Mouse (Mus musculus) liver, embryonic 15.5 days (tissue): Measurements from ENCODE around the gene Gpr160. TPM values are rescaled to one million over a fixed set of nuclear protein-coding genes. Genes with fewer than 3 reads are reported as not detected.

Experiments
- ATAC-seq: fragments of 200-750 bp; cut with Nextera tagmentation; 2 replicates; pipeline ENCODE4 v1.8.0; 2017; ENCODE audit warnings: moderate number of reproducible peaks, mild to moderate bottlenecking, moderate library complexity; ENCODE audit not compliant: insufficient read depth
- H3K27ac ChIP-seq: fragments of 300-500 bp; sonication (generic); replicated peaks from 2 replicates; pipeline ENCODE4 v1.5.1; 2015; ENCODE audit warnings: mild to moderate bottlenecking, inconsistent platforms
- H3K27me3 ChIP-seq: fragments of 300-500 bp; sonication (generic); 2 replicates; pipeline ENCODE4 v1.6.1; 2015; ENCODE audit warnings: mild to moderate bottlenecking, inconsistent platforms
- H3K36me3 ChIP-seq: fragments of 300-500 bp; sonication (generic); replicated peaks from 2 replicates; pipeline ENCODE4 v1.6.1; 2015; ENCODE audit warnings: moderate library complexity, mild to moderate bottlenecking, inconsistent platforms
- H3K4me1 ChIP-seq: fragments of 300-500 bp; sonication (generic); replicated peaks from 2 replicates; pipeline ENCODE4 v1.6.1; 2015; ENCODE audit warnings: inconsistent platforms
- H3K4me2 ChIP-seq: fragments of 300-500 bp; sonication (generic); 2 replicates; pipeline ENCODE4 v1.6.1; 2015; ENCODE audit warnings: moderate library complexity, mild to moderate bottlenecking, inconsistent platforms
- H3K4me3 ChIP-seq: fragments of 300-500 bp; sonication (generic); replicated peaks from 2 replicates; pipeline ENCODE4 v1.5.1; 2015; ENCODE audit warnings: mild to moderate bottlenecking, inconsistent platforms
- H3K9ac ChIP-seq: fragments of 300-500 bp; sonication (generic); 2 replicates; pipeline ENCODE4 v1.6.1; 2015; ENCODE audit warnings: moderate library complexity, mild to moderate bottlenecking, inconsistent platforms
- H3K9me3 ChIP-seq: fragments of 300-500 bp; sonication (generic); replicated peaks from 2 replicates; pipeline ENCODE4 v1.6.1; 2016; ENCODE audit warnings: inconsistent platforms
- WGBS: fragments of 180-500 bp; shearing (Covaris S2); methylation state at CpG from one replicate; pipeline ENCODE4 v1.1.7; 2015; ENCODE audit warnings: mixed read lengths; ENCODE audit not compliant: insufficient replicate concordance; 5-methylcytosine and 5-hydroxymethylcytosine counted together
- polyA plus RNA-seq: library from polyadenylated mRNA; unstranded; fragments of >200 nt; fragmentation: Nextera tagmentation; extraction: Ambion mirVana; gene quantifications from 2 replicates; pipeline ENCODE4 v1.2.1, GENCODE M21; 2015

The Gpr160 gene
- polyA plus RNA-seq, 1 experiment from 2014 or later: 5.8 TPM

DNA sequence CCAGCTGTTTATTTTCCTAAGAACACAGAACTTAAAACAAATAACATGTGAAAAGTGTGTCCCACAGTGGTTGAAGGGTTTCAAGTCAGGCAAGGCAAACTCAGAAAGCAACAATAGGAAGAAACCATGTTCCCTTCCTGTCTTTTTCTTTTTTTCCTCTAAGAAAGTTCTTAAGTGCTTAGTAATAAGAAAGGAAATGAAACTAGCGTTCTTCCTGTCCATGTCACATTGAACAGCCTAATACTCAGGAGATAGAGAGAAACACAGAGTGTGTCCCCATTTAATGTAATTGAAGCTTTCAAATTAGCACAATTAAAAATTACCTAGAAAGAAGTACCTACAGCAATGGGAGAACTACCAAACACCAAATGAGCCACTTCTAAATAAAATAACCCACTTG, 48.9 kb downstream of the Gpr160 start:
- Histone ChIP-seq H3K4me2 (no peak overlapping the region), H3K4me1 (no peaks in the 10 kb centered on the region), H3K9ac (no peak overlapping the region), H3K4me3 (no peak overlapping the region), H3K9me3 (no peaks in the 10 kb centered on the region), H3K27ac (no peak overlapping the region), H3K27me3 (no peaks in the 10 kb centered on the region), H3K36me3 (peaks cover 51% of the 10 kb centered on the region)
- no peak for ATAC-seq
- WGBS: 58% methylated on average over 1 of the region's 1 CpGs

DNA sequence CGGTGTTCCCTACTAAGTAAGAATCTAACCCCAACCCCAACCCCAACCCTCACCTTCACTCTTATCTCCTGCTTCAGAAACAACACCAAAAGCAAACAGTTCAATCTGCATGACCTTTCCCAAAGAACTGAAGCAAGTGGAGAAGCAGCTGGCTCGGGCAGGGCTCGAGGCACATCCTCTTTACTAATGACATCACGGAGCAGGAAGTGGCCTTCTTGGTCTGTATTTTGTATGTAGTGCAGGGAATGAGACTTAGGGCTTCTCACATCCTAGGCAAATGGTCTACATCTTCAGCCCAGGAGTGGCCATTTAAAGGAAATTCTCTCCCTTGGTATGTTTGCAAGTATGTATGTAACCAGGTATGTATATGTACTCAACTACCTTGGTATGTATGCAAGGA, 61.4 kb downstream of the Gpr160 start:
- H3K36me3 ChIP-seq: peaks cover 52% of the 10 kb centered on the region

DNA sequence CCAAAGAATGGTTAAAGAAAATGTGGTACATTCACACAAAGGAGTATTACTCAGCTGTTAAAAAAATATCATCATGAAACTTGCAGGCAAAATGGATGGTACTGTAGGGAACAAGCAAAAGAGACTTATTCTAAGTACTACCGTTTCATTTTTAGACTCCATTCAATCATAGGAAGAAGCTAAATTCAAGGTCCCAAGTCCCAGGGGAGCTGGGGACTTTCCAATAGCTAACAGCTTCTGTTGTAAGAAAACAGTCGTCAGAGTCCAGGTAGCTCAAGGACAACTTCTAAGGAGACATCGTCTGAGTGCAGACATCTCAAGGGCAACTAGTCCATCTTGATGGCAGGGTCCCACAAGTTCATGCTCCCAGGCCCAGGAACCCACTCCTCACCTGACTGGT, 71.9 kb downstream of the Gpr160 start:
- Histone ChIP-seq H3K9ac (no peak overlapping the region), H3K9me3 (no peaks in the 10 kb centered on the region), H3K27ac (no peak overlapping the region), H3K36me3 (peaks cover 24% of the 10 kb centered on the region), H3K4me1 (no peaks in the 10 kb centered on the region), H3K4me3 (no peak overlapping the region), H3K27me3 (no peaks in the 10 kb centered on the region), H3K4me2 (no peak overlapping the region)
- ATAC-seq: no peak
- 84% methylated on average over 3 of the region's 3 CpGs for WGBS

More for the DNA sequence above, 61.4 kb downstream of the Gpr160 start:
- no peak overlapping the region for H3K9ac ChIP-seq
- H3K9me3 ChIP-seq: no peaks in the 10 kb centered on the region
- peaks cover 3% of the 10 kb centered on the region; the same call in 1 of the 2 replicates for H3K4me1 ChIP-seq
- H3K4me3 ChIP-seq: no peak overlapping the region
- no peak overlapping the region for H3K4me2 ChIP-seq
- no peaks in the 10 kb centered on the region for H3K27me3 ChIP-seq
- 55% methylated on average over 4 of the region's 4 CpGs for WGBS
- ATAC-seq: no peak
- no peak overlapping the region for H3K27ac ChIP-seq

DNA sequence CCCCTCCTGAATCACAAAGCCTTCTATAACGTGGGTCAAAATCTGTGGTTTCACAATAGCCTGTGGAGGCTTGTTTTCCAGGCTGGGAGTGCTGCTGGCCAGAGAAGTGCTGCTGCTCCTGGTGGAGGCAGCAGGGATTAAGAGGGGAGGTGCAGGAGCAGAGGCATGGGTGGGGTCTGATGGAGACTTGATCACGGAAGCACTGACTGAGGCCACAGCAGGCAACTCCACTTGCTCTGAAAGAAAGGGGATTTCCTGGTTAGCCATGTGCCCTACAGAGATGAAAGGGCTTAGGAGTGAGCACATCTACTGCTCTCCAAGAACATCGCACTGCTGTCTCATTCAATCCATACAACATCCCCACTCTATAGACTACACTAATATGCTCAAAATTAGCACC, 74.1 kb downstream of the Gpr160 start:
- Histone ChIP-seq H3K9me3 (no peaks in the 10 kb centered on the region), H3K4me2 (no peak overlapping the region), H3K36me3 (peaks cover 22% of the 10 kb centered on the region), H3K9ac (no peak overlapping the region), H3K27ac (no peak overlapping the region), H3K4me1 (no peaks in the 10 kb centered on the region), H3K4me3 (no peak overlapping the region), H3K27me3 (no peaks in the 10 kb centered on the region)
- ATAC-seq: no peak
- WGBS: 68% methylated on average over 3 of the region's 3 CpGs

DNA sequence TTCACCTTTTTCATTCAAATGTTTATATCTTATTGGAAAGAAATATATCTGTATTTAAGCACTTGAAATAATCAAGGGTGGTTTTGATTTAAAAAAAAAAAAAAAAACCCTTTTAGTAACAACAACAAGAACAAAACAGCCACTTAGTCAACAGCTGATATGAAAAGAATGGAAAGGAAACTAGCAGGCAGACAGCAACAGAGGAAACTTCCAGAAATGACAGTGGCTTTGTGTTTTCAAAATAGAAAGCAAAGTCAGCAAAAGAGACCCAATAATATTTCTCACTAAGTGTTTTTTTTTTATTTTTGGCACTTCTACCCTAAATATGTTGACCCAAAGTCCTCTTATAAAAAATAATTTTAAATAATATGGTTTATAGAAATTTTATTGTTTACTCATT, 78.6 kb downstream of the Gpr160 start:
- H3K36me3 ChIP-seq: peaks cover 29% of the 10 kb centered on the region
- no peak overlapping the region for H3K4me2 ChIP-seq
- no peaks in the 10 kb centered on the region for H3K9me3 ChIP-seq
- ATAC-seq: no peak
- H3K4me1 ChIP-seq: no peaks in the 10 kb centered on the region
- no peak overlapping the region for H3K27ac ChIP-seq
- no peak overlapping the region for H3K9ac ChIP-seq
- no peaks in the 10 kb centered on the region for H3K27me3 ChIP-seq
- no peak overlapping the region for H3K4me3 ChIP-seq

Other genes starting within 250 kb of the Gpr160 start
- gene Lrriq4, start 211.4 kb upstream of the Gpr160 start, polyA plus RNA-seq: not detected in 2 replicates
- gene Lrrc34, start 208.1 kb upstream of the Gpr160 start, polyA plus RNA-seq: 0.05 TPM in 1 of 2 replicates, not detected in the other
- gene Lrrc31, start 156.1 kb upstream of the Gpr160 start, polyA plus RNA-seq: not detected in 2 replicates
- gene Samd7, start 109.7 kb upstream of the Gpr160 start, polyA plus RNA-seq: 0.03 and 0.07 TPM in 2 replicates
- gene Sec62, start 63.1 kb upstream of the Gpr160 start, polyA plus RNA-seq: 34.4 and 50.2 TPM in 2 replicates
- gene Phc3, start 113.5 kb downstream of the Gpr160 start, polyA plus RNA-seq: 1.8 TPM in 2 replicates
- 5.1 and 5.4 TPM in 2 replicates for gene Prkci, start 139.8 kb downstream of the Gpr160 start, polyA plus RNA-seq
- 4.3 TPM in 2 replicates for gene Skil, start 239.1 kb downstream of the Gpr160 start, polyA plus RNA-seq